Mouse (Mus musculus) forebrain, embryonic 15.5 days (tissue): ENCODE measurements at regions not wholly inside any gene's neighbourhood (a gene's known extent, or its start where the extent isn't known, plus 50 kb on each side); places are given as distances from the start of the nearest gene placed in this dataset.
"Not testable (repeated sequence)": the region's sequence is repeated elsewhere in the genome, so short reads cannot be mapped to it uniquely, and the experiment has no call there.

Source experiments
- ATAC-seq: fragments of 200-750 bp; cut with Nextera tagmentation; replicated peaks from 2 replicates; pipeline ENCODE4 v1.8.0; 2017; ENCODE audit warnings: mild to moderate bottlenecking, moderate TSS enrichment, moderate library complexity
- H3K27ac ChIP-seq: fragments of 300-500 bp; sonication (generic); replicated peaks from 2 replicates; pipeline ENCODE4 v1.5.1; 2015; ENCODE audit warnings: mild to moderate bottlenecking, inconsistent platforms
- H3K27me3 ChIP-seq: fragments of 300-500 bp; sonication (generic); 2 replicates; pipeline ENCODE4 v1.6.1; 2015; ENCODE audit warnings: inconsistent platforms
- H3K36me3 ChIP-seq: fragments of 300-500 bp; sonication (generic); 2 replicates; pipeline ENCODE4 v1.6.1; 2015; ENCODE audit warnings: mild to moderate bottlenecking, inconsistent platforms
- H3K4me1 ChIP-seq: fragments of 300-500 bp; sonication (generic); 2 replicates; pipeline ENCODE4 v1.6.1; 2015; ENCODE audit warnings: inconsistent platforms
- H3K4me2 ChIP-seq: fragments of 300-500 bp; sonication (generic); replicated peaks from 2 replicates; pipeline ENCODE4 v1.6.1; 2015; ENCODE audit warnings: mild to moderate bottlenecking, inconsistent platforms
- H3K4me3 ChIP-seq: fragments of 300-500 bp; sonication (generic); 2 replicates; pipeline ENCODE4 v1.5.1; 2015; ENCODE audit warnings: mild to moderate bottlenecking, inconsistent platforms
- H3K9ac ChIP-seq: fragments of 300-500 bp; sonication (generic); replicated peaks from 2 replicates; pipeline ENCODE4 v1.6.1; 2015; ENCODE audit warnings: mild to moderate bottlenecking, inconsistent platforms
- H3K9me3 ChIP-seq: fragments of 300-500 bp; sonication (generic); 2 replicates; pipeline ENCODE4 v1.6.1; 2016; ENCODE audit warnings: inconsistent platforms
- WGBS: fragments of 180-500 bp; shearing (Covaris S2); methylation state at CpG from one replicate; pipeline ENCODE4 v1.1.7; 2015; ENCODE audit warnings: mixed read lengths; 5-methylcytosine and 5-hydroxymethylcytosine counted together

DNA sequence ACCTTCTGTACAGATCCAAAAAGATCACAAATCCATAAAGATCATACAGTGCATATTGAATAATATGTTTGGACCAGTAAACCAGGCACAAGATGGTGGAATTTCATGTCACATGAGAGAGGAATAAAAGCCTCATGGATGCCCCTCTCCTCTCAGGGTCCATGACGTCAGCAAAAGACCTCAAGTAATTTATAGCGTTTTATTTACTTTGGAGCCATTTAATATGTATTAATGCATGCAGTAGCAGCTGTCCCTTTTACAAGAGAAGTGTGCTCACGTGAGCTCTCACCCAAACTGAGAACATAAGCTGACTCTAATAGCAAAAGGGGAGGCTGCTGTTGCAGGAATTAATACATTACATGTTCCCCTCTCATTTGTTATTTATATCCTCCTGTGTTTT lies 355.7 kb upstream of the Cypt12 start:
- ATAC-seq: peak; percentile 75
- Histone ChIP-seq H3K9me3 (no peaks in the 10 kb centered on the region), H3K4me2 (no peak overlapping the region), H3K4me1 (no peaks in the 10 kb centered on the region), H3K36me3 (no peaks in the 10 kb centered on the region), H3K4me3 (no peak overlapping the region), H3K9ac (no peak overlapping the region), H3K27ac (no peak overlapping the region; the same call in 1 of the 2 replicates), H3K27me3 (no peaks in the 10 kb centered on the region)
- WGBS: 23% methylated on average over 3 of the region's 3 CpGs

DNA sequence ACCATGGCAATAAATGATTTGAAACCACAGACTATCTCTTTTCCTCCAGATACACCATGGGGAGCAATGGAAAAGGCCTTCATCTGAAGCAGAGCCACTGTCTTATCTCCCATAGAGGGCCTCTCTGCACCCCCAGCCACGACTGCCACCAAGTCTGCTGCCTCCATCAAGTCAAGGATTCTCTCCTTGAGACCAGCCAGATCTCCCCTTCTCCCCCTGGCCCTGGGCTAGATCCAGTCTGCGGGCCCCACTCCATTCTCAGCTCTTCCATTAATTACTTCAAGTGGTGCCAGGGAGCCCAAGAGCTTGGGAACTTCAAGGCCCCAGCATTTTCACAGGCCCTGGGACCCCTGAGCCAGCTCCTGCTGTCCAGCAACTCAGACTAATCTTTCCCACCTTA lies 351.8 kb upstream of the Cypt12 start:
- no peak overlapping the region for H3K27ac ChIP-seq
- H3K9ac ChIP-seq: no peak overlapping the region
- H3K27me3 ChIP-seq: no peaks in the 10 kb centered on the region
- no peak overlapping the region for H3K4me3 ChIP-seq
- H3K9me3 ChIP-seq: no peaks in the 10 kb centered on the region
- H3K4me2 ChIP-seq: no peak overlapping the region
- WGBS: 72% methylated on average over 2 of the region's 2 CpGs
- ATAC-seq: no peak
- H3K36me3 ChIP-seq: no peaks in the 10 kb centered on the region
- H3K4me1 ChIP-seq: no peaks in the 10 kb centered on the region

DNA sequence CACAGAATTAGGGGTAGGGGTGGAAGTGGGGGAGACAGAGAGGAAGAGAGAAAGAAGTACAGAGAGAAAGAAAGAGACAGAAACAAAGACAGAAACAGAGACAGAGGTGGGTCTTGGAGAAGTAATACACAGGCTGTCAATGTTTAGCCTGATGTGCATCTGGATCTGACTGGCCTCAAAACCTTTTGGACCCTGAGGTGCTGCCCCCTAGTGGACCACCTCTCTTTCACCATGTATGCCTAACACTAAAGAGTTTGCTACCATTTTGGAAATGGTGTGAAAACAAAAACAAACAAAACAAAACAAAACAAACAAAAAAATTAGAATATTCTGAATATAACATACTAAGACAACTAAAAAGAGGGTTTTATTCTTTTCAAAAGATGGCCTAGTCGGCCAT lies 334.7 kb upstream of the Cypt12 start:
- H3K4me3 ChIP-seq: no peak overlapping the region
- H3K36me3 ChIP-seq: no peaks in the 10 kb centered on the region
- WGBS: 84% methylated on average over 1 of the region's 1 CpGs
- no peak overlapping the region for H3K4me2 ChIP-seq
- ATAC-seq: no peak
- no peak overlapping the region for H3K9ac ChIP-seq
- H3K27me3 ChIP-seq: peaks cover 8% of the 10 kb centered on the region; the same call in 1 of the 2 replicates
- H3K9me3 ChIP-seq: no peaks in the 10 kb centered on the region
- peaks cover 11% of the 10 kb centered on the region for H3K4me1 ChIP-seq
- H3K27ac ChIP-seq: no peak overlapping the region

- Histone ChIP-seq H3K27me3 (peaks cover 12% of the 10 kb centered on the region; the same call in 1 of the 2 replicates), H3K4me3 (no peak overlapping the region), H3K9ac (no peak overlapping the region), H3K4me1 (peaks cover 18% of the 10 kb centered on the region), H3K36me3 (no peaks in the 10 kb centered on the region), H3K9me3 (no peaks in the 10 kb centered on the region), H3K4me2 (no peak overlapping the region), H3K27ac (peak overlapping the region; percentile 27; the same call in 1 of the 2 replicates)
- ATAC-seq: peak; percentile 94
- 18% methylated on average over 2 of the region's 2 CpGs for WGBS
Observed at GRCm38 (mm10) chr3:17616439-17617070, 331.7 kb upstream of the Cypt12 start.

- H3K4me3 ChIP-seq: no peak overlapping the region
- H3K9ac ChIP-seq: no peak overlapping the region
- no peaks in the 10 kb centered on the region for H3K9me3 ChIP-seq
- peak overlapping the region; percentile 81 for H3K27ac ChIP-seq
- H3K36me3 ChIP-seq: no peaks in the 10 kb centered on the region
- H3K4me2 ChIP-seq: no peak overlapping the region
- H3K4me1 ChIP-seq: peaks cover 18% of the 10 kb centered on the region
- peak; percentile 53 for ATAC-seq
- peaks cover 13% of the 10 kb centered on the region; the same call in 1 of the 2 replicates for H3K27me3 ChIP-seq
- WGBS: 23% methylated on average over 2 of the region's 2 CpGs
Observed at GRCm38 (mm10) chr3:17619489-17619888, 328.7 kb upstream of the Cypt12 start.

- WGBS: 31% methylated on average over 2 of the region's 2 CpGs
- H3K27me3 ChIP-seq: peaks cover 13% of the 10 kb centered on the region; the same call in 1 of the 2 replicates
- H3K4me1 ChIP-seq: peaks cover 18% of the 10 kb centered on the region
- H3K4me2 ChIP-seq: no peak overlapping the region
- no peaks in the 10 kb centered on the region for H3K36me3 ChIP-seq
- no peak overlapping the region for H3K9ac ChIP-seq
- H3K4me3 ChIP-seq: no peak overlapping the region
- H3K9me3 ChIP-seq: no peaks in the 10 kb centered on the region
- H3K27ac ChIP-seq: peak overlapping the region; percentile 81
- ATAC-seq: peak; percentile 83
Observed at GRCm38 (mm10) chr3:17619890-17620289, 328.3 kb upstream of the Cypt12 start.

- H3K4me3 ChIP-seq: no peak overlapping the region
- no peak overlapping the region for H3K9ac ChIP-seq
- 71% methylated on average over 2 of the region's 2 CpGs for WGBS
- peaks cover 13% of the 10 kb centered on the region; the same call in 1 of the 2 replicates for H3K27me3 ChIP-seq
- H3K4me1 ChIP-seq: peaks cover 18% of the 10 kb centered on the region
- ATAC-seq: no peak
- H3K9me3 ChIP-seq: no peaks in the 10 kb centered on the region
- no peak overlapping the region; the same call in 1 of the 2 replicates for H3K27ac ChIP-seq
- no peaks in the 10 kb centered on the region for H3K36me3 ChIP-seq
- H3K4me2 ChIP-seq: no peak overlapping the region
Observed at GRCm38 (mm10) chr3:17620398-17620797, 327.8 kb upstream of the Cypt12 start.

- WGBS: 71% methylated on average over 3 of the region's 3 CpGs
- no peaks in the 10 kb centered on the region for H3K27me3 ChIP-seq
- H3K4me1 ChIP-seq: no peaks in the 10 kb centered on the region
- no peaks in the 10 kb centered on the region for H3K36me3 ChIP-seq
- H3K9ac ChIP-seq: no peak overlapping the region
- no peak overlapping the region for H3K27ac ChIP-seq
- H3K9me3 ChIP-seq: no peaks in the 10 kb centered on the region
- no peak overlapping the region for H3K4me3 ChIP-seq
- H3K4me2 ChIP-seq: no peak overlapping the region
- peak; percentile 53; the same call in 1 of the 2 replicates for ATAC-seq
Observed at GRCm38 (mm10) chr3:17632484-17632883, 315.7 kb upstream of the Cypt12 start.

DNA sequence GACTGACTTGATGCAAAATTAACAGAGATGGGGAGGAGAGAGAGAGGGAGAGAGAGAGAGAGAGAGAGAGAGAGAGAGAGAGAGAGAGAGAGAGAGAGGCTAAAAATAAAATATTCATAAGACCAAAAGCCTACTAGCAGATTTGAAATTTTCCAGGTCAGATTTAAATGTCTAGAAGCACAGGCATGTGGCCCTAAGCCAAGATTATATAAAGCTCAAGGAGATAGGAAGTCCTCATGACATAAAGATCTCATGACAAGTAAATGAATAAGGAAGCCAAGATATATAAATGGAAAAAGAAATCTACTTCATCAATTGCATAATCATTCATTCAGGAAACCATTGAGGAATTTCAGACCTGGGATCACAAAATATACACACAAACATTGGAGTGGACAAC lies 311.9 kb upstream of the Cypt12 start:
- H3K27ac ChIP-seq: no peak overlapping the region
- no peaks in the 10 kb centered on the region for H3K36me3 ChIP-seq
- no peak overlapping the region for H3K4me3 ChIP-seq
- H3K4me2 ChIP-seq: no peak overlapping the region
- H3K9ac ChIP-seq: no peak overlapping the region
- H3K4me1 ChIP-seq: no peaks in the 10 kb centered on the region
- H3K27me3 ChIP-seq: no peaks in the 10 kb centered on the region
- no peak for ATAC-seq
- H3K9me3 ChIP-seq: no peaks in the 10 kb centered on the region

DNA sequence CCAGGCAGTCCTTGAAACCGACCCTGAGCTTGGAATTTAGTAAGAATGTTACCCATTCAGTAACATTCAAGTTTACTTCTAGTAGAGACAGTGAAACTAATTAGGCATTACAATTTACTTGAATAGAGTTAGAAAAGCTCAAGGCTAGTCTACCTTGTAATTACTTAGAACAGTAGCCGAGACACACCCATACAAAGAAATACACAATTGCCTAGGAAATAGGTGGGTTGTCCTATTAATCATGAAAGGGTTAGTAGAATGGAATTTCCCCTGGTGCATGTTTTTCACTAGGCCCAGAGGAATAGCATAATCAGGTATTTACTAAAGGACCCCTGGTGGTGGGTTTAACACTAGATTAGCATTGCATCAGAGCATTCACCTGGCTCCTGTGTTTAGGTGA lies 288.2 kb upstream of the Cypt12 start:
- not testable (repeated sequence) for H3K9ac ChIP-seq, H3K9me3 ChIP-seq, H3K36me3 ChIP-seq, H3K27ac ChIP-seq, H3K4me3 ChIP-seq, H3K4me2 ChIP-seq, H3K4me1 ChIP-seq, H3K27me3 ChIP-seq, ATAC-seq
- WGBS: 63% methylated on average over 2 of the region's 2 CpGs

GRCm38 (mm10) chr3:17661987-17662386 lies 286.2 kb upstream of the Cypt12 start:
- no peak overlapping the region for H3K9ac ChIP-seq
- no peak overlapping the region for H3K27ac ChIP-seq

DNA sequence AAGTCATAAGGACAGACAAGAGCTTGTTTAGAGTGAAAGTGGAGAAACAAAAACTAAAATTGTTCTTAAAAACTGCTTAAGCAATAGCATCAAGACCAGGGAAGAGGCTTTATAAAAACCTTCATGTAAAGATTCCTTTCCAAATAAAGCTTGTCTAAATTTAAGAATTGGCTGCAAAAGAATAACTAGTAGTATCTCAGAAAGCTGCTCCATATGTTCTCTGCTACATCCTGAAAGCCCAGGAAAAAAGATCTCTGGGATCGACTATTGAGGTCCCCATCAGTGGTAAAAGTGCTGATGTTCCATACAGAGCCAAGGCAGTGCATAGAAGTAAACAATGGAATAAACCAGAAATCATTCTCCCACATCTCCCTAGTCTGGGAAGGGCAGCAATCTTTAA lies 281.2 kb upstream of the Cypt12 start:
- Histone ChIP-seq H3K27ac (no peak overlapping the region), H3K4me1 (no peaks in the 10 kb centered on the region)
- WGBS: 92% methylated on average over 1 of the region's 1 CpGs

More at GRCm38 (mm10) chr3:17661987-17662386, 286.2 kb upstream of the Cypt12 start:
- no peak for ATAC-seq
- no peaks in the 10 kb centered on the region for H3K27me3 ChIP-seq
- H3K4me2 ChIP-seq: no peak overlapping the region
- no peaks in the 10 kb centered on the region for H3K4me1 ChIP-seq
- H3K36me3 ChIP-seq: no peaks in the 10 kb centered on the region
- WGBS: 94% methylated on average over 1 of the region's 1 CpGs
- no peak overlapping the region for H3K4me3 ChIP-seq
- H3K9me3 ChIP-seq: no peaks in the 10 kb centered on the region

GRCm38 (mm10) chr3:17668839-17669238 lies 279.4 kb upstream of the Cypt12 start:
- no peaks in the 10 kb centered on the region for H3K4me1 ChIP-seq
- no peak overlapping the region for H3K9ac ChIP-seq
- no peaks in the 10 kb centered on the region for H3K9me3 ChIP-seq
- no peak overlapping the region for H3K4me2 ChIP-seq
- H3K36me3 ChIP-seq: no peaks in the 10 kb centered on the region
- H3K27me3 ChIP-seq: no peaks in the 10 kb centered on the region
- no peak for ATAC-seq
- H3K4me3 ChIP-seq: no peak overlapping the region
- WGBS: 86% methylated on average over 2 of the region's 2 CpGs
- no peak overlapping the region for H3K27ac ChIP-seq

More for the DNA sequence above, 281.2 kb upstream of the Cypt12 start:
- H3K27me3 ChIP-seq: no peaks in the 10 kb centered on the region
- no peak overlapping the region for H3K9ac ChIP-seq
- no peak overlapping the region for H3K4me3 ChIP-seq
- H3K9me3 ChIP-seq: no peaks in the 10 kb centered on the region
- no peaks in the 10 kb centered on the region for H3K36me3 ChIP-seq
- no peak overlapping the region for H3K4me2 ChIP-seq
- no peak for ATAC-seq
